Mouse (Mus musculus): ENCODE results near the gene Cbx1.
"Not testable (repeated sequence)": the region's sequence is repeated elsewhere in the genome, so short reads cannot be mapped to it uniquely, and the experiment has no call there.

Gene Cbx1

GRCm38 (mm10) chr11:96775665-96776064 lies 13.3 kb upstream of the Cbx1 start:
- no peak for DNase-seq (ENCODE audit: low read depth, low spot score)

GRCm38 (mm10) chr11:96776068-96776467 lies 12.9 kb upstream of the Cbx1 start:
- DNase-seq (ENCODE audit: low read depth, low spot score): no peak

DNA sequence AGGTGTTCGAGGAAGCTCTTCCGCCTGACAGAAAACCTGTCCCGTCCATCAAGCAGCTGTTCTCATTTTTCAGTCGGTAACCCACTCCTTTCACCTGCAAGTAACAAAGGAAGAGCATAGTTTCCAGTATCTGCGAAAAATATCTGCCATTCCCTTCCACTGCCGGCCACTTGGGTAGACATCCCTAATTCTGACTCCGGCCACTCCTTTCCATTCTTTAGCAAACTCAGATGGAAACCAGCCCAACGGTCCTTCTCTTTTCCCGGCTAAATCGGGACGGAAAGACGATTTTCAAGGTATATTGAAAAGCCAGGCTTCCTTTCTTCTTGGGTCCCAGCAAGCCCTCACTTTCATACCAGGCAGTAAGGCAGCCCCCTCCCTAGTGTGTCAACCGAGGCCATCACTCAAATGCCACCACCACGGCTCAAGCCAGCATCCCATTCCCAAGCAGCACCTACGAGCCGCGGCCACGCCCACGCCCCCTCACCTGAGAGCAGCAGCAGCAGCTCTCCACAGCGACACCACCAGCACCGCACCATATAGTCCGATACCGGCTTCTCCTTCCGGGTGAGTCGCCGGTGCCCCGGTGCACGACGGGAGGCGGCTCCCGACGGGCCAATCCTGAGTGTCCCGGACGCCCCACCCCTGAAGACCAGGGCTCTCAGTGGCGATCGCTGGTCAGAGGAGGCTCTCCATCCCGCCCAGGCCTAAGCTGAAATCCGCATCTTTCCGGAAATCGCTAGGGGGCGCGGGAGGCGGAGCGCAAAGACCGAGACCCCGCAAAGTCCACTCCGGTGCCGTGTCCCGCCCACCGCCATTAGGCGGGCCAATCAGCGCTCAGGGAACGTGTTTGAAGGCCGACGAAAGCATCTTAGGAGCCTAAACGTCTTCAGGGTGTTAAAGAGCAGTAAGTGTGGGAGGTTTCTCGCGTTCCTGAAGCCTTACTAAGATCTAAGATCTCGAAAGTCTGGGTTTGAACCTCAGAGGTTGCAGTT lies 11.7 kb upstream of the Cbx1 start, which contains the start of gene Snx11:
Gene Snx11 (minus strand): TSS at position 592 of the 995 bp plus-strand sequence.
- DNase-seq (ENCODE audit: low read depth, low spot score): peak; percentile 99

DNA sequence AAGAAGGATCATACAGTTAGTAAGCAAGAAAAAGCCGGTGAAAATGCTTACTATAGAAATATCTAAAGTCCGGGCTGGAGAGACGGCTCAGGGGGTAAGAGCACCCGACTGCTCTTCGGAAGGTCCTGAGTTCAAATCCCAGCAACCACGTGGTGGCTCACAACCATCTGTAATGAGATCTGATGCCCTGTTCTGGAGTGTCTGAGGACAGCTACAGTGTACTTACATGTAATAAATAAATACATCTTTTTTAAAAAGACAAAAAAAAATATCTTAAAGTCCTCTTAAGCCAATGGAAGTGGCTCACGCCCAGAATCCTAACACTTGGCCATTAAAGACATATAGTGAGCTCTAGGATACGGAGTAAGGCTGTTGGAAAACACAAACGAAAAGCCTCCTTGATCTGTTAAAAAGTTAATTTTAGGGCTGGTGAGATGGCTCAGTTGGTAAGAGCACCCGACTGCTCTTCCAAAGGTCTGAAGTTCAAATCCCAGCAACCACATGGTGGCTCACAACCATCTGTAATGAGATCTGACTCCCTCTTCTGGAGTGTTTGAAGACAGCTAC lies 10.8 kb upstream of the Cbx1 start:
- DNase-seq (ENCODE audit: low read depth, low spot score): not testable (repeated sequence)

- no peak for DNase-seq (ENCODE audit: low read depth, low spot score)
Observed at GRCm38 (mm10) chr11:96780306-96780705, 8.6 kb upstream of the Cbx1 start.

- no peak for DNase-seq (ENCODE audit: low read depth, low spot score)
Observed at GRCm38 (mm10) chr11:96781425-96781824, 7.5 kb upstream of the Cbx1 start.

DNA sequence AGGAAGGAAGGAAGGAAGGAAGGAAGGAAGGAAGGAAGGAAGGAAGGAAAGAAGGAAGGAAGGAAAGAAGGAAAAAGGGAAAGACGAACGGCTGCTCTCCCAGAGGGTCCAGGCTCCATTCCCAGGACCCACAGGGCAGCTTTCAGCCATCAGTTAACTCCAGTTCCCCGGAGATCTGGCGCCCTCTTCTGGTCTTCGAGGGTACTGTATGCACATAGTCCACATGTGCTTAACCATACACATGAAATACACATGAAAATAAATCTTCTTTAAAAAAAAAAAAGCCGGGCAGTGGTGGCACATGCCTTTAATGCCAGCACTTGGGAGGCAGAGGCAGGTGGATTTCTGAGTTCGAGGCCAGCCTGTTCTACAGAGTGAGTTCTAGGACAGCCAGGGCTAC lies 4.1 kb upstream of the Cbx1 start:
- peak; percentile 56 for DNase-seq (ENCODE audit: low read depth, low spot score)

DNA sequence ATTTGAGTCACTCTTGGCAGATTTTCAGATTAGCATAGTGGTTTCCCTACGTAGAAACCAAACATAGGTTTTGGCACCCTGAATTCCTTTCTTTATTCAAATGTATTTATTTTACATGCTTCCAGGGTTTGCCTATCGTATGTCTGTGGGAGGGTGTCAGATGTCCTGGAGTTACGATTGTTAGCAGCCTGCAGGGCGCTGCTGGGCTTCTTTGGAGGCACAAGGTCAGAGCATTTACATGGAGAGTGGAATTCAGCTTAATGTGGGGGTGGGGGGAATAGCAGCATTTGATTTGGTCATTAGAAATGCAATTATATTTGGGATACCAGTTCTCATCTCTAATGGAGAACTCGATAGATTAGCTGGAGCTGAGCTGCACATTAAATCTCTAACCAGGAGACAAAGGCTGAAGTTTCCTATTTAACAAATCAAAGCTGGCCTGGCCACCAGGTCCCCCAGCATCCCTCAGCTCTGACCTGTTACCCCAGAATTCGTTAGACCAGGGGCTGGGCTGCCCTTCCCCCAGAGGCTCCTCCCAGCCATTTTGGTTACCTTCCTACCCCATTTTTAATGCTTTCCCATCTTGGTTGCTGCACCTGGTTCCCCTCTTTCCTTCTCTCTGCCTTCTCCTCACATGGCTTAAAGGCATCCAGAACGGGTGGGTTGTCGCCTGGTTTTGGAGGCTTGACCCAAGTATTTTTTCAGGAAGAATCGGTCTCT lies 2.0 kb upstream of the Cbx1 start:
- DNase-seq (ENCODE audit: low read depth, low spot score): no peak

- no peak for DNase-seq (ENCODE audit: low read depth, low spot score)
Observed at GRCm38 (mm10) chr11:96789990-96790389, 1.1 kb downstream of the Cbx1 start.

- DNase-seq (ENCODE audit: low read depth, low spot score): no peak
Observed at GRCm38 (mm10) chr11:96790681-96791080, 1.8 kb downstream of the Cbx1 start.

- DNase-seq (ENCODE audit: low read depth, low spot score): no peak
Observed at GRCm38 (mm10) chr11:96795491-96795890, 6.6 kb downstream of the Cbx1 start.

DNA sequence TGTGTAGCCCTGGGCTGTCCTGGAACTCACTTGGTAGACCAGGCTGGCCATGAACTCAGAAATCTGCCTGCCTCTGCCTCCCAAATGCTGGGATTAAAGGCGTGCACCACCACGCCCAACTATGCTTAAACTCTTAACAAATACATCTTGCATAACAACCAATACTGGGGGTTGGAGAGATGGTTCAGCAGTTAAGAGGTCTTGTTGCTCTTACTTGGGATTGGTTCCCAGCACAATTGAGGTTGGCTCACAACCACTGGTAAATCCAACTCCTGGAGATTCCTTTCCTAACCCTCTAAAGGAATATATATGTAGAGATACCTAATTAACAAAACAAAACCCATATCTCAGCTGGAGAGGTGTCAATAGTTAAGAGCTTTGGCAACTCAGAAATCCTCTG lies 7.2 kb downstream of the Cbx1 start:
- no peak for DNase-seq (ENCODE audit: low read depth, low spot score)

DNA sequence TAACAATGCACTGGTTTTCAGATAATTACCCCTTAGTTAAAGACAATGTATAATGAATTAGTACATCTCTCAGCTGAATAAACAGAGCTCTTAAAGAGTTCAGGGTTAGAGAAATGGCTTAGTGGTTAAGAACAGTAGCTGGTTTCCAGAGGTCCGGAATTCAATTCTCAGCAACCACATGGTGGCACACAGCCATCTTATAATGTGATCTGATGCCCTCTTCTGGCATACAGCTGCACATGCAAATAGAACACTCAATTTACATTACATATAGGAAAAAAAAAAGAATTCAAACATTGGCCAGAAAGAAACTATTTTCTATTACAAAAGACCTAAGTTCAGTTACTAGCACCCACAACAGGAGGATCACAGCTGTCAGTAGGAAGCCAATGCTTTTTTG lies 7.7 kb downstream of the Cbx1 start:
- DNase-seq (ENCODE audit: low read depth, low spot score): peak; percentile 59

- DNase-seq (ENCODE audit: low read depth, low spot score): no peak
Observed at GRCm38 (mm10) chr11:96799511-96799910, 10.6 kb downstream of the Cbx1 start.

DNA sequence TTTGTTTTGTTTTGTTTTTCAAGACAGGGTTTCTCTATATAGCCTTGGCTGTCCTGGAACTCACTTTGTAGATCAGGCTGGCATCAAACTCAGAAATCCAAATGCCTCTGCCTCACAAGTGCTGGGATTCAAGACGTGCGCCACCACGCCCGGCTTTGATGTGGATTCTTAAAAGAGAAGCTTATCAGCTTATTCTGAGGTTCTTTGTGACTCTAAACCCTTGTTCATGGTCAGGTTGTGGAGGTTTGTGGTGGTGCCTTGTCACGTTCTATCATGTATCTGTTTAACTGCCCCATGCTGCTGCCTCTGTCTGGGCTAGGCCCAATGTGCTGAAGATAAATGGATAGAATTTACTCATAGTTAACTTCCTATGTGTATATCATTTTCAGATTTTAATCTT lies 16.7 kb downstream of the Cbx1 start:
- no peak for DNase-seq (ENCODE audit: low read depth, low spot score)

DNA sequence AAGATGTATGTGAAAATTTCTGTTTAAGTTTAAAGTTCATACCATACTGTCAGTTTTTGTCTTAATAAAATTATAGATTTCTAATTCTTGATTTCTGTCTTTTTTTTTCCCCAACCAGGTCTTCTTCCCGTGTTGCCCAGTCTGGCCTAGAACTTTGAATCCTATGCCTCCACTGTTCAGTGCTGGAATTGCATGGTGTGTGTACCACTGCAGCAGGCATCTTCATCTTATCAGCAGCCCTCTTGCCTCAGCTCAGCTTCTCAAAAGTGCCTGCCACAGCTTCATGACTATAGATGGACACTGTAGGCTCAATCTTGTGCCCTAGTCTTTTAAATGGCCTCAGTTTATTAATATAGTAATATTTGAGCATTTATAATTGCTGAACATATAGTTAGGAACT lies 19.1 kb downstream of the Cbx1 start:
- DNase-seq (ENCODE audit: low read depth, low spot score): peak; percentile 49

DNA sequence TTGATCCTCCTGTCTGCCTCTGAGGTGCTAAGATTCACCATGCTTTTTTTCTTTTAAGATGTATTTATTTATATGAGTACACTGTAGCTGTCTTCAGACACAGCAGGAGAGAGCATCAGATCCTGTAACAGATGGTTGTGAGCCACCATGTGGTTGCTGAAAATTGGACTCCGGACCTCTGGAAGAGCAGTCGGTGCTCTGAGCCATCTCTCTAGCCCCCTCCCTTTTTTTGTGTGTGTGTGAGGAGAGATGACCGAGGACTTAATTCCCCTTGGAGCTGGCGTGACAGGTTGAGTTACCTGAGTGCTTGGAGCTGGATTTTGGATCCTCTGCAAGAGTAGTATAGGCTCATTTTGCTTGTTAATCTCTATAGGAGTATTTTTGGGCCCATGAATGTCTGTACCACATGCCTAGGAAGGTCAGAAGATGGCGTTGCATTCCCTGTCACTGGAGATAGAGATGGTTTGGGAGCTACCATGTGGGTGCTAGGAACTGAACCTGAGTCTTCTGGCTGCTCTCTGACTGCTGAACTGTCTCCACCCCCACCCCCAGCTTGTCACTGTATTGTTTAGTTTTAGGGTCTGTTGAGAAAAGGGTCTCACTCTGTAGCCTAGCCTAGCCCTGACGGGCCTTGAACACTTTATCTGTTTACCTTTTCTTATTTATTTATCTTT lies 20.8 kb downstream of the Cbx1 start:
- DNase-seq (ENCODE audit: low read depth, low spot score): peak; percentile 65

DNA sequence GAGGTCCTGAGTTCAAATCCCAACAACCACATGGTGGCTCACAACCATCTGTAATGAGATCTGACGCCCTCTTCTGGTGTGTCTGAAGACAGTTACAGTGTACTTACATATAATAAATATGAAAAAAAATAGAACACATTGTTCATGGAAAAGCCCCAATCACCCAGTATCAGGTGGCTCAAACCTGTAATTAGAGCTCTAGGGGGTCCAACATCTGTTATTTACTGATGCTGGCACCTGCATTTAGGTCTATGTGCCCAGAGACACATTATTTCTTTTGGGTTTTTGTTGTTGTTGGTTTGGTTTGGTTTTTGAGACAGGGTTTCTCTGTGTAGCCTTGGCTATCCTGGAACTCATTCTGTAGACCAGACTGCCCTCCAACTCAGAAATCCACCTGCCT lies 22.3 kb downstream of the Cbx1 start:
- DNase-seq (ENCODE audit: low read depth, low spot score): not testable (repeated sequence)

GRCm38 (mm10) chr11:96813455-96813854 lies 24.5 kb downstream of the Cbx1 start:
- DNase-seq (ENCODE audit: low read depth, low spot score): no peak

- DNase-seq (ENCODE audit: low read depth, low spot score): no peak
Observed at GRCm38 (mm10) chr11:96813920-96814319, 25.0 kb downstream of the Cbx1 start.

DNA sequence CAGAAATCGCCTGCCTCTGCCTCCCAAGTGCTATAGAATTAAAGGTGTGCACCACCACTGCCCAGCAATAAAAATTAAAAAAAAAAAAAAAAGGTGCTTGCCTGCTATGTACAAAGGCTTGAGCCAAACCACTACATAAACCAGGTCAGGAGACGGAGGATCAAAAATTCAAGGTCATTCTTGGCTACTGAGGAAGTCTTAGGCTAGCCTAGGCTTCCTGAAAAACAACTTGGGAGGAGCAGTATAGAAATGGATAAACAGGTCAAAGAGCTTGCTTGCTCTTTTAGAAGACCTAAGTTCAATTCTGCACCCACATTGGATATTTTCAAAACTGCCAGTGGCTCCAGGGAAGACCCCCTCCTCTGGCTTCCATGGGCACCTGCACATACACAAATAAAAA lies 25.5 kb downstream of the Cbx1 start:
- DNase-seq (ENCODE audit: low read depth, low spot score): no peak

GRCm38 (mm10) chr11:96815895-96816294 lies 27.0 kb downstream of the Cbx1 start:
- DNase-seq (ENCODE audit: low read depth, low spot score): no peak

Data from brain, adult 2 months (tissue).